Mouse (Mus musculus) thymus, postnatal 14 days (tissue): ENCODE measurements at regions not wholly inside any gene's neighbourhood (a gene's known extent, or its start where the extent isn't known, plus 50 kb on each side); places are given as distances from the start of the nearest gene placed in this dataset.
"Not testable (repeated sequence)": the region's sequence is repeated elsewhere in the genome, so short reads cannot be mapped to it uniquely, and the experiment has no call there.

Source experiments
- DNase-seq: peaks from one replicate; pipeline ENCODE4 v3.0.0; 2021

- no peak for DNase-seq
These were observed 171.9 kb downstream of the Epm2a start for GRCm38 (mm10) chr10:11515144-11515543.

- DNase-seq: no peak
These were observed 173.9 kb downstream of the Epm2a start for GRCm38 (mm10) chr10:11517122-11517521.

- no peak for DNase-seq
These were observed 188.1 kb downstream of the Epm2a start for GRCm38 (mm10) chr10:11531343-11531742.

- DNase-seq: not testable (repeated sequence)
These were observed 212.2 kb downstream of the Epm2a start for GRCm38 (mm10) chr10:11555376-11555775.

DNA sequence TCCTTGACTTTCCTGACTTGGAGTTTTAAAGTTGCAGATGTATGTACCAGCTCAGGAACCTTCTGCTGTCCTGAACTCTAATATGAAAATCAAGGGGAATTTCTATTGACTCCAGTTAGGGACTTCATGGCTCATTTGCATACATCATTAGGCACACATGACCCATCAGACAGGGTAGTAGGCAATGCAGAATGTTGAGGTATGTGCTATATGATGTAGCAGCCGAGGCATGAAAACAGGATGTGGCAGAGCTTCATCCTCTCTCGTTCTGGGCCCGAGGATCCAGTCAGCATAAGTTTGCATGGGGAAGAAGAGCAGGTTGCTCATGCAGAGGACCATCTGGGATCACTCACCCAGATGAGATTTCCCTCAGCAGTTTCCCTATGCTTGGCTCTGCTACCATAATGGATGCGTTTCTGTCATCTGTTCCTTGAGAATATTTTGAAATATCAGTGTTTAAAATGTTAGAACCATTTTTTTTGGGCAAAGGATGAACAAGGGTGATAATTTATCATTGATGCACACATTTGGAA, 227.4 kb downstream of the Epm2a start:
- no peak for DNase-seq

DNA sequence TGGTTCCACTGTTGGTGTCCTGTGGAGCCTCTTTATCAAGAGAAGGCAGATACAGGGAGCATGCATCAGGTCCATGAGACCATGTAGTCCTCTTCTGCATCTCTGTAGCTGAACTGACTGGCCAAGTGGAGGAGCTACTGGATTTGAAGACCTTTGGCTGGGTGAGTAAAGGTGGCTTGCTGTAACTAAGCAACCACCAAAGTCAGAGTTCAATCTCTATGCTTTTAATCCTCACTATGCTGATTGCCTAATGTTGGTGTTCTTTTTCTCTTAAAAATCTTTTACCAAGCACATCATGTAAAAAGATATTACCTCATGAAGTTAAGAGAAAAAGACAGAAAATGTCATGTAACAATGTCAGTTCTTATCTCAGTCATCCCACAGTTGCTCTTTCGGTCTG, 265.2 kb downstream of the Epm2a start:
- DNase-seq: no peak

- not testable (repeated sequence) for DNase-seq
These were observed 265.9 kb downstream of the Epm2a start for GRCm38 (mm10) chr10:11609092-11609491.

- no peak for DNase-seq
These were observed 304.9 kb downstream of the Epm2a start for GRCm38 (mm10) chr10:11648151-11648550.

- DNase-seq: no peak
These were observed 317.0 kb downstream of the Epm2a start for GRCm38 (mm10) chr10:11660056-11660770.

DNA sequence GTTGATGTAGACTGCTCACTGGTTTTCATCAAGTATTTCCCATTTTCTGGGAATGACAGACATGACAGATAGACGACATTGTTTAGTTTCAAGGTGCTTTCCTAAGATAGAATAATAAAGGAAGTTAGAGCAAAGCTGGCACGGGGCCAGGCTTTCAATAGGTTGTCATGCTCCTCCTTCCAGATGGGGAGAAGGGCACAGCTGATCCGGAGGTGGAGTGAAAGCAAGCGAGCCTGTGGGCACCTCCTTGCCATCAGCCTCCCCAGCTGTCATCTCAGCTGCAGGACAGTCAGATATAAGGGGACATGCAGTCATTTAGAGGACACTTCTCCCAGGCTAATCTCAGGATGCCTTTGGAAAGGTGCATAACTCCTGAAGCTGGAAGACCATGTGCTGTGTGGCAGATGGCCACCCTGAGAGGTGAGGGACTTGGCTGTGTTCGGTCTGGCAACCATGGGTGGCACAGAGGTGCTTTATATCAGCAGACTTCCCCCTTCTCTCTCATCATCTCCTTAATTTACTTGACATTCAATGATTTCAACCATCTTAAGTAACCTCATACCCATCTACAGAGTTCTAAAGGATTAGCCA, 318.6 kb downstream of the Epm2a start:
- DNase-seq: no peak

DNA sequence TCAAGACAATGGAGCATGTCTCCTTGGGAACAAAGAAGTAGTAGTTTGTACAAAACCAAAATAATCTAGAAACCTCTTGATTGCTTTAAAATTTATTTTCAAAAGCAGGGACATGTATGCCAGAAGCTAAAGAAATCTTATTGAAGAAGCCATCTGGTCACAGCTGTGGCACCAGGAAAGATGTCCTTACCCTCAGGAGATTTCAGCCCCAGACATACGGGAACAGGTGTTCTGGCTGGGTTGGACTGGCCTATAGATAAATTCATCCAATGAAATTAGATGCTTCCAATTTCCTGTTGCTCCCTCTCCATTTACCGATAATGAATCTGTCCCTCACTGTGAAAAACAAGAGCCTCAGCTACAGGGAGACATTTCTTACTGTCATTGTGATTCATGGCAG, 366.5 kb downstream of the Epm2a start:
- DNase-seq: no peak

GRCm38 (mm10) chr10:11724775-11725174, 381.6 kb downstream of the Epm2a start:
- DNase-seq: no peak

DNA sequence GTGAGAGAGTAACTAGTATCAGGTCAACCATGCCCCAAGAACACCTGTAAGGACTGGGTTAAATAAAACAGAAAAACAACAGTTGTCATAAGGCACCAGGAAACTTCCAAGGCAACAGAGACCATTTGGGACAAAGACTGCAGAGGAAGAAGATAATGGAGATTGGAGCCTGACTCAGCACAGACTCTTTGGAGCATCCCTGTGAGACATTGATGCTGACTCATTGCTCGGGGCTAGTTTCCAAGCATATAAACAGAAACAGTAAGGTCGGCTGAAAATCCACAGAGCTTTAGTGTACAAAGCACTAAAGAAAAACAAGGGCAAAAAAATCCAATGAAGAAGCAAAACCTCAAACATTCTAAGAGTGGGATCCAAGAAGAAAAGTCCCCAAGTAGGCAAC, 386.3 kb downstream of the Epm2a start:
- no peak for DNase-seq

GRCm38 (mm10) chr10:11739574-11740368, 396.6 kb downstream of the Epm2a start:
- no peak for DNase-seq

DNA sequence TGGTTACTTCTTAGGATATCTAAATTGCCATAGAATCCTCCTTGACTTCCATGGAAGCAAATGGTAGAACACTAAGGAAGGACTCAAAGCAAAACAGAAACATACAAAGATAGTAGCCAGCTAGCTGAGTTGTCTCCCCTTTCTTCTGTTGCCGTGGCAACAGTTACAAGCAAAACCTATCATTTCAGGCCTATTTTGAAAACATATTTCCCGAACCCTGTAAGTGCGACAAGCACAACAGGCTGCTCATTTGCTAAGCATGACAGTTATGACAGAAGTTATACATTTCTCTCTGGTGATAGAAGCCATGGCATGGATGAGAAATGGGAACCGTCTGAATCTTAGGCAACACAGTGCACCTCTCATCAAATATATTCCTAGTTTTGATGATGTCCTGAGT, 402.4 kb downstream of the Epm2a start:
- DNase-seq: no peak

DNA sequence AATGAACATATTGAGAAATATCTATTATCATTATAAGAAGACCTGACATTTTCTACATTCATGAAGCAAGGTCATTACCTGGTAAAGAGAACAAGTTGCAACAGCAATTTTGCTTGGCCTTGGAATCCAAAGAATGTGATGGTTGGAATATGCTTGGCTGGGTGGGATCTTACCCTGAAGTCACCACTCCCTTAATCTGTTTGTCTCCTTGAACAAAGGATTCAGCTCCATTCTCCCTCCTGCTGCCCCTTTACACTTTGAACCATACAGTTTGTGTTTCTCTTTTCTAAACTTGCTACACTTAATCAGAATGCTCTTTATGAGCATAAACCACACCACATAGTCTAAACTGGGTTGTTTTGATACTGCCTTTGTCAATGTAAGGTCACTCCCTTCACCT, 403.8 kb downstream of the Epm2a start:
- no peak for DNase-seq

- no peak for DNase-seq
These were observed 412.0 kb downstream of the Epm2a start for GRCm38 (mm10) chr10:11755105-11755730.

DNA sequence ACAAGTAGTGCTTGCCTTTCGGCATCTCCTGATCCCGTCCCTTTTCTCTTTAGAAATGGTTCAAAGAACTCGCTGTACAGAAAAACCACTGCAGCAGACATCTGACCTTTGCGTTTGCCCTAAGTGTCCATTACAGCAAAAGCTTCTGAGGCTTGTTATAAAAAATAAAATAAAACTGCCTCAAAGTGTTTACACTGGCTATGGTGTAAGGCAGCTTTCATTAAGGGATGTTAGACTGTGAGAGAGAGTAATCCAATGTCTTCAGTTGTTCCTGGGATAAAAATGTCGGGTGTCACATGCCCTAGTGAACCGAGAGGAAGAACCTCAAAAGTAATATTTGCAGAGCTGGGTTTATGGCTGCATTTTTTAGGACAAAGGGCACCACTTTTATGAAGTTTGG, 434.7 kb downstream of the Epm2a start:
- no peak for DNase-seq

DNA sequence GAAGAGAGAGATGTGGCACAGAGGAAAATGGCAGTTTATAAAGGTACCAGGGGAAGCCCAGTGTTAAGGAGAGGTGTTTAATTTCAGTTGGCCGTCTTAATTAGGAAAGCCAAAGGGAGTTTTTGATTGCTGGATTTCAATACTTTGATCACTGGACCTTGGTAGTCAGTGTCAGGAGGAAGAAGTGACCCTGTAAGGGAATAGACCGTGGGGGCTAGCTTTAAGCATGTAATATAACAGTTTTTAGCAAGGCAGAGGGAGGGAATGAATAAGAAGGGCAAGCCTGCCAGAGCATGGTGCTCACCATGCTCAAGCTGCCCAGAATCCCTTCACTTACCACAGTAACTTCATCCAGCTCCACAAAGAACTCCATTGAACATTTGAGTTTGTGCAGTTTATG, 437.1 kb downstream of the Epm2a start:
- DNase-seq: no peak

DNA sequence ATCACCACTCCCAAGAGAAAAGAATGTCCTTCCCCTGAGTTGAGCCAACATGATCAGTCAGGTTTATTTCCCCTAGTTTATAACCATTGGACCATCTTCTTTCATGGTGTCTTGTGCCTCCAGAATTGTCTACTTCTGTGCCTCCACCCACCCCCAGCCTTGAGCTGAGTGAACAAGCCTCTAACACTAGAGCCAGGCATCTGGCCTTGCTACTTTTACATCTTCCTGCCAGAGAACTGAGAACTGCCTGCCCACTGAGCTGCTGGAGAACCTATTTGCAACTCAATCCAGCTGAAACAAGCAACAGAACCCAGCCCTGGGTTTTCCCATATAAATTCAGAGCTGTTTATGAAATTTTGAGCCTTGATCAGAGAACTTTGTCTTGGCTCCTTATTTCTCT, 444.0 kb downstream of the Epm2a start:
- DNase-seq: no peak

- no peak for DNase-seq
These were observed 456.3 kb downstream of the Epm2a start for GRCm38 (mm10) chr10:11799510-11799909.

DNA sequence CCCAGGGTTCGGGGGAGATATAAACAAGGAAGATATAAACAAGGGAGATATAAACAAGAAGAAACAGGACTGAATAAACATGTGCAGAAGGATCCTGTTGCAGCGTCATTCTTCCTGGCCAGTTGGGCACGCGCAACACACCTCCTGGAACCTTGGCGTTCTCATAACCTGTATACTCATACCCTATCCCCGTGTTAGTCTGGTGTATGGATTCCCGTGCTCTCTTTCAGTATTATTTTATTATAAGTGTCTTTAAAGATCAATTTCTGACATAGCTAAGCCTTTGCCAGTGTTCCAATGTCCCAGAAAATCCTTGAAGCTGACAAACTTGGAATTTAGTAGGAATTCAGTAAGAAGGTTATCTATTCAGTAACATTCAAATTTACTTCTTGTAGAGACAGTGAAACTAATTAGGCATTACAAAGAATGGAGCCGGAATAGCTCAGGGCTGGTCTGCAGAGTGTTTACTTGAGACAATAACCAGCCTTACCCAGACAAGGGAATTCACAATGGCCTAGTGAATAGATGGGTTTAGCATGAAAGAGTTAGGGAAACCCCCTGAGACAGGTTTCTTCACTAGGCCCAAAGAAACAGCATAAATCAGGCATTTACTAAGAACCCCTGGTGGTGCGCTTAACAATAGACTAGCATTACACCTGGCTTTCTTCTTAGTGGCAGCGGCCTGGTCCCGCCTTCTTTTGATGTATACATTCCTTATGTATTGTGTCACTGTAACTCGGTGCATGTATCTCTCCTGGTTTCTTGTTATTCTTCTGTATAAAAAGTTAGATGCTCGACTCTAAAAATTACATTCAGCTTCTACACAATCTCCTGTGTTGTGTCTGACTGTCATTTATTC, 458.4 kb downstream of the Epm2a start:
- DNase-seq: not testable (repeated sequence)
